In the genomic region with DNA sequence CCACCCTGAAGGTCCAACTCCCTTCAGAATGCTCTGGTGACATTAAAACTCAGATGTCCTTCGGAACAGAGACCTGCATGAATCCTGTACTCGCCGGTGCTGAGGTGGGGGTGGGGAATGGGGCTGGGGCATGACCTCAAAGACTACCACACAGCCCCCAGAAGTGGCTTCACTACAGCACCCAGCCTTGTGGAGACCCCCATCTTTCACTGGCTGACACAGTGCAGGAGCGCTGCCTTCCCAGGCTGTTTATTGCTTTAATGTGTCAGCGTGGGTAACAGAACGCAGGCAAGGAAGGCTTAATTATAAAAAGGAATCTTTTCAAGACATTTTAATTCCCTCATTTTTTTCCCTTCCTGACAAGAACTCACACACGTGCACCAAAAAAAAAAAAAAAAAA, we compare ENCODE assay signal across 16 mouse cellular contexts.
"Had no signal": no experiment of that assay in that cellular context is flagged by ENCODE, and none has a peak within 500 bp of the region (broad histone marks: within the 10 kb centered on the region; RNA-seq: fewer than 3 reads in every experiment).

No protein-coding gene starts in this region.

- ATAC-seq: lung, postnatal 0 days; midbrain, embryonic 13.5 days; midbrain, embryonic 15.5 days had no signal

- DNase-seq: lung, adult 2 months; lung, postnatal 14 days; lung, postnatal 36 days; right cerebral cortex, postnatal 14 days; thymus, adult 18-20 months; thymus, postnatal 14 days; thymus, postnatal 36 days had no signal

- H3K9me3 ChIP-seq: lung, embryonic 15.5 days; megakaryocyte, embryonic 14.5 days; midbrain, embryonic 13.5 days; midbrain, embryonic 15.5 days; neural tube, embryonic 12.5 days; stomach, embryonic 15.5 days had no signal

- H3K9ac ChIP-seq: lung, embryonic 15.5 days; midbrain, embryonic 13.5 days; midbrain, embryonic 15.5 days; neural tube, embryonic 12.5 days; stomach, embryonic 15.5 days had no signal

- H3K4me2 ChIP-seq: lung, embryonic 15.5 days; midbrain, embryonic 11.5 days; midbrain, embryonic 13.5 days; midbrain, embryonic 15.5 days; neural tube, embryonic 12.5 days; stomach, embryonic 15.5 days had no signal

- H3K4me3 ChIP-seq: lung, embryonic 15.5 days; megakaryocyte, embryonic 14.5 days; midbrain, embryonic 13.5 days; midbrain, embryonic 15.5 days; neural tube, embryonic 12.5 days; stomach, embryonic 15.5 days had no signal

- H3K36me3 ChIP-seq: lung, embryonic 15.5 days; midbrain, embryonic 13.5 days; midbrain, embryonic 15.5 days; neural tube, embryonic 12.5 days; stomach, embryonic 15.5 days had no signal

- H3K27ac ChIP-seq: lung, embryonic 15.5 days; macrophage; midbrain, embryonic 13.5 days; midbrain, embryonic 15.5 days; neural tube, embryonic 12.5 days; stomach, embryonic 15.5 days had no signal

- H3K4me1 ChIP-seq: midbrain, embryonic 13.5 days; midbrain, embryonic 15.5 days; neural tube, embryonic 12.5 days had no signal

- H3K27me3 ChIP-seq: midbrain, embryonic 13.5 days; midbrain, embryonic 15.5 days; stomach, embryonic 15.5 days had no signal
